Mouse (Mus musculus) kidney, adult 2 months (tissue): ENCODE data around the gene Casc3. TPM values are rescaled to one million over a fixed set of nuclear protein-coding genes. Genes with fewer than 3 reads are reported as not detected.

Experiments used
- DNase-seq: peaks from one replicate; pipeline ENCODE4 v3.0.0; 2021
- H3K27ac ChIP-seq: fragments of 200-500 bp; 2 replicates; pipeline ENCODE4 v1.5.1; 2012; ENCODE audit warnings: low read depth, low read length, control low read depth, inconsistent platforms; ENCODE audit not compliant: insufficient read depth
- H3K27me3 ChIP-seq: fragments of 200-500 bp; replicated peaks from 2 replicates; pipeline ENCODE4 v1.6.1; 2012; ENCODE audit warnings: mild to moderate bottlenecking, moderate library complexity, low read length, inconsistent platforms; ENCODE audit not compliant: control insufficient read depth, insufficient read depth
- H3K36me3 ChIP-seq: fragments of 200-500 bp; 2 replicates; pipeline ENCODE4 v1.6.1; 2012; ENCODE audit warnings: mild to moderate bottlenecking, moderate library complexity, low read length, inconsistent platforms; ENCODE audit not compliant: control insufficient read depth, insufficient read depth
- H3K4me1 ChIP-seq: fragments of 200-500 bp; 2 replicates; pipeline ENCODE4 v1.6.1; 2011; ENCODE audit warnings: low read length; ENCODE audit not compliant: control insufficient read depth, insufficient read depth
- H3K4me3 ChIP-seq: fragments of 200-500 bp; 2 replicates; pipeline ENCODE4 v1.5.1; 2011; ENCODE audit warnings: mild to moderate bottlenecking, low read depth, low read length, control low read depth; ENCODE audit not compliant: insufficient read depth
- CTCF ChIP-seq: fragments of 200-500 bp; conservative IDR thresholded peaks from 2 replicates; pipeline ENCODE4 v1.5.1; 2011; ENCODE audit warnings: low read depth, mild to moderate bottlenecking, control low read depth, low read length, moderate library complexity, mixed read lengths; ENCODE audit not compliant: insufficient read depth, insufficient read length
- POLR2A ChIP-seq: fragments of 200-500 bp; IDR thresholded peaks from one replicate; pipeline ENCODE4 v1.6.1; 2011; ENCODE audit warnings: low read depth, low read length, control low read depth
- WGBS: fragments of 180-500 bp; shearing (Covaris S2); methylation state at CpG from one replicate; pipeline ENCODE4 v1.1.7; 2018; 5-methylcytosine and 5-hydroxymethylcytosine counted together
- polyA plus RNA-seq: library from polyadenylated mRNA; depleted of rRNA; stranded (reverse); fragments of >200 nt; gene quantifications from 2 replicates; pipeline ENCODE4 v1.2.3, GENCODE M21; 2012

Gene Casc3
- polyA plus RNA-seq, 1 experiment = 24.5 TPM

DNA sequence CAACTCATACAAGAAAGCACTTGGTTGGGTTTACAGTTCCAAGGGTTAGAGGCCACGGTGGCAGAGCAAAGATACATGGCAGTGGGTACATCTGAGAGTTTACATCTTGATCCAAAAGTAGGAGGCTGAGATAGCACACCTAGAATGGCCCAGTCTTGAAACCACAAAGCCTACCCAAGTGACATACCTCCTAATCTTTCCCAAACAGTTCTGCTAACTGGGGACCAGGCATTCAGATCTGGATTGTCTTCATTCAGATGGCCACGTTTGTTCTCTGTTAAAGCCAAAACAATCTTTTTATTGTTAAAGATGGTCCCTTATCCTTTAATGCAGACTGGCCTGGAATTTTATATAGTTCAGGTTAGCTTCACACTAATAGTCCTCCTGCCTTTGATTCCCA, 23.2 kb downstream of the Casc3 start:
- no peak for TF ChIP-seq CTCF
- no peak for TF ChIP-seq POLR2A
- no peak for DNase-seq
- Histone ChIP-seq H3K27me3 (no peaks in the 10 kb centered on the region), H3K36me3 (peaks cover 15% of the 10 kb centered on the region), H3K27ac (no peak overlapping the region), H3K4me1 (peaks cover 4% of the 10 kb centered on the region; the same call in 1 of the 2 replicates), H3K4me3 (no peak overlapping the region)
- 84% methylated on average over 2 of the region's 2 CpGs for WGBS

DNA sequence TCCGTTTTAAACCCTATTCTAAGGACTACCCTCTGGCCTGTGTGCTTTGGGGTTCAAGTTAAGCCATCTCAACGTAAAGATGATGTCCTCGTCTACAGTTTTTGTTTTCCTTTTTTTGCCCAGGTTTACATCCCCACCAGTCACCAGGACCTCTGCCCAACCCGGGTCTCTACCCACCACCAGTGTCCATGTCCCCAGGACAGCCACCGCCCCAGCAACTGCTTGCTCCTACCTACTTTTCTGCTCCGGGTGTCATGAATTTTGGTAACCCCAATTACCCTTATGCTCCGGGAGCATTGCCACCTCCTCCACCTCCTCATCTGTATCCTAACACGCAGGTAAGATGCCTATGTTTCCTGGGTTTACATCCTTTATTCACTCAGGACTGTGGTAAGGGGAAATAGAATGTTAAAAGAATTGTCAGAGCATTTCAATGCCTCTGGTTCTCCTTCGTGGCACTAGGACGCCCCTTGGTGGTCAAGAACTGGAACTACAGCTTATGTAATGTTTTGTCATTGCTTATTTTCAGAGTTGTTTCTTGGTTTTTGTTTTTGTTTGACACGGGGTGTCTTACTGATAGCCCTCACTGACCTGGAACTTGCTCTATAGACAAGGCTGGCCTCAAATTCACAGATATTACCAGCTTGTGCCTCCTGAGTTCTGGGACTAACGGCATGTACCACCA, 24.5 kb downstream of the Casc3 start:
- DNase-seq = peak; percentile 52
- peaks cover 15% of the 10 kb centered on the region for H3K36me3 ChIP-seq

DNA sequence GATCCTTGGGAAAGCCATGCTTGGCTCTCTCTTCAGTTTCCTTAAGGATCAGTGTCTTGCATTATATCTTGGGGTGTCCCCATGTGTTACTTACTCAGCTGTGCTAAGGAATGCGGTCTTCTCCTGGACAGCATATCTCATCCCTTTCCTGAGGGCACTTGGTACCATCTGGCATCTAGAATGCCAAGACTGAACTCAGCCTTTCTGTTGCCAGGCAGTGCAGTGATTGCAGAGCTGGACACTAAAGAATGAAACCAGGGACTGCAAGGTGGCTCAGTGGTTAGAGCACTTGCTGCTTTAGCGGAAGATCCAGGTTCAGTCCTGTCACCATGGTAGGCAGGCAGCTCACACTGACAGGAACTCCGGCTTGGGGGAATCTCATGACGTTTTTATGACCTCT, 25.2 kb downstream of the Casc3 start:
- DNase-seq = no peak
- 0 out of 2 replicates have a peak overlapping the region, but pooled peaks have one; percentile 43 for H3K27ac ChIP-seq
- 57% methylated on average over 4 of the region's 4 CpGs for WGBS

More for the DNA sequence above, 24.5 kb downstream of the Casc3 start:
- Histone ChIP-seq H3K27me3 (no peaks in the 10 kb centered on the region), H3K4me1 (peaks cover 4% of the 10 kb centered on the region; the same call in 1 of the 2 replicates), H3K4me3 (no peak overlapping the region), H3K27ac (peak overlapping the region; percentile 43; the same call in 1 of the 2 replicates)
- whole genome bisulfite sequencing = 62% methylated on average over 12 of the region's 12 CpGs
- TF ChIP-seq POLR2A = no peak
- TF ChIP-seq CTCF = peak; percentile 74

DNA sequence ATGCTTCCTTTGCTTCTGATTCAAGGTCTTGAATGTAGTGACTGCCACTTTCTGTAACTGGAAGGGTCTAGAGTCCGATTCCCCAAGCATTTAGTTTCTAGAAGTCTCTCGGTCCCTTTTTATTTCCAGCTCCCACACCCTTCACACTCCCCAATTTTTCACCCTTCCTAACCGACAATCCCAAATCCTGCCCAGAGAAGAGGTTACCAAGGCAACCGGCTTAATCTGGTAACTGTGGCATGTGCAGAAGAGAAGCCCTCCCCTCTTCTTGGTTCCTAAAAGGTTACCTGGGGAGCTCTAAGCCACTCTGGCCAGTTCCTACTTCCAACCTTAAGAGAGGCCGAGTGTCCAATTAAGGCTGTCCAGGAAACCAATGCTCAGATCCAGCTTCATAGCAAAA, 30.6 kb downstream of the Casc3 start:
- no peak for DNase-seq
- no peak overlapping the region for H3K27ac ChIP-seq

More for the DNA sequence above, 25.2 kb downstream of the Casc3 start:
- Histone ChIP-seq H3K36me3 (peaks cover 15% of the 10 kb centered on the region), H3K4me3 (no peak overlapping the region), H3K27me3 (no peaks in the 10 kb centered on the region), H3K4me1 (peaks cover 4% of the 10 kb centered on the region; the same call in 1 of the 2 replicates)
- no peak for TF ChIP-seq POLR2A

DNA sequence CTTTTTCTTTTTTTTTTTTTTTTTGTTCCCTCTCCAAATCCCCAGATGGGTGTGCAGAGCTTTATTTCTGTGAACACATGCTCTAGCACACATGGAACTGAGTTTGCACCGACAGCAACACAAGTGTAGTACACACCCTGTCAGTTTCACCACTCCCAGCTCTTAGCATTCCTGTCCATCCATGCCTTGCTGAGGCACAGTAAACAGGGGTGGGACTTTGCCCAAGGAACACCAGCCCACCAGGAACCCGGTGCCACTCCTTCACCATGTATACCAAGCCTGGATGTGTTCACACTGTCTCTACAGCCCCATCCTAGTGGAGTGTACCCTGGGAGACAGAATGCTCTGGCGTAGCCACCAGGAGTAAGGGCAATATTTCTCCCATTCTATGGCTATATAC, 31.0 kb downstream of the Casc3 start:
- no peak for TF ChIP-seq CTCF
- no peak for TF ChIP-seq POLR2A
- 59% methylated on average over 3 of the region's 3 CpGs for WGBS
- H3K27ac ChIP-seq = no peak overlapping the region
- peaks cover 3% of the 10 kb centered on the region; the same call in 1 of the 2 replicates for H3K4me1 ChIP-seq
- DNase-seq = no peak
- peaks cover 5% of the 10 kb centered on the region for H3K36me3 ChIP-seq
- H3K27me3 ChIP-seq = peaks cover 1% of the 10 kb centered on the region; the same call in 1 of the 2 replicates
- no peak overlapping the region for H3K4me3 ChIP-seq

More for the DNA sequence above, 30.6 kb downstream of the Casc3 start:
- H3K27me3 ChIP-seq = peaks cover 1% of the 10 kb centered on the region; the same call in 1 of the 2 replicates
- peaks cover 5% of the 10 kb centered on the region for H3K36me3 ChIP-seq
- TF ChIP-seq POLR2A = no peak
- no peak for TF ChIP-seq CTCF
- H3K4me1 ChIP-seq = peaks cover 3% of the 10 kb centered on the region; the same call in 1 of the 2 replicates
- H3K4me3 ChIP-seq = no peak overlapping the region
- 71% methylated on average over 5 of the region's 5 CpGs for WGBS

DNA sequence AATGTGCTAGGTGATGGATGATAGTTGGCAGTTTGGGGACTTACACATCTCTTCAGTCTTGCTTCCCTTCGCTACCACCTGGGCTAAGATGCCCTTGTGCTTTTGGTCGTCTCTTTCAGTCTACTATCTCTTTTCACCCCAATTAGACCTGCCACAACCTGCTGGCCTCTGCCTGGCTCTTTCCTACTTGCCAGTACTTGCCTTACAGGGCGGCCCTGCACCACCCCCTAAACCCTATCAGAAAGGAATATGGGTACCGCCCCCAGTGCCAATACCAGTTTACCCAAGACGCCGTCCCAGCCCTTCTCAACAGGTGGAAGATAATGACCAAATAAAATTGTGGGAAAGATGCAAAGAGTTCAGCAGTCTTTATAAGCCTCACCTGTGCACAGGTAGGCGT, 31.4 kb downstream of the Casc3 start:
- H3K36me3 ChIP-seq = peaks cover 5% of the 10 kb centered on the region
- TF ChIP-seq POLR2A = no peak
- no peak for TF ChIP-seq CTCF
- DNase-seq = no peak
- peaks cover 3% of the 10 kb centered on the region; the same call in 1 of the 2 replicates for H3K4me1 ChIP-seq
- 39% methylated on average over 7 of the region's 7 CpGs for WGBS
- no peak overlapping the region for H3K4me3 ChIP-seq
- H3K27me3 ChIP-seq = peaks cover 1% of the 10 kb centered on the region; the same call in 1 of the 2 replicates
- no peak overlapping the region for H3K27ac ChIP-seq

DNA sequence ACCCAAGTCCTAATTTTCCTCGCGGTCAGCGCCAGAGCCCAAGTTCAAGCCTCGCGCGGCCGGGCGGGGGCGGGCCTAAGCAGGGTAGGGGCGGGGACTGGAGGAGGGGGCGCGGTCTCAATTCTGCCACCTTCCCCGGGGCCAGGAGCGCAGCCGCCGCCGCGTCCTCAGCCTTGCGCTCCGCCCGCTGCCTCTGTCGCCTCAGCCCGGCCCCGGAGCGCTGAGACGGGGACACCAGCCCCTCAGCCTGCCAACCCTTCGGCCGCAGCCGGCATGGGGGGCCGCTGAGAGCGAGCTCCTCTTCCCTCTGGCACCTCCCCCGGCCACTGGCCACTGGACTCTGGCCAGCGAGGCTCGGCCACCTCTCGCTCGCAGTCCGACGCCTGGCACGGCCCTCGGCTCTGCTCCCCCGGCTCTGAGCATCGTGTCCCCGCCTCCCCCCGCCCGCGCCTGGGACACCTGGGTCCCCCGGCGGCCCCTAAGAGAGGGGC, 32.0 kb downstream of the Casc3 start, which contains the start of gene Rapgefl1:
Gene Rapgefl1, plus strand, starts transcription at position 135 of the 491 bp plus-strand sequence.
- Histone ChIP-seq H3K4me1 (peaks cover 3% of the 10 kb centered on the region; the same call in 1 of the 2 replicates), H3K4me3 (peak within 1 kb of the TSS; percentile 96), H3K27me3 (peaks cover 1% of the 10 kb centered on the region; the same call in 1 of the 2 replicates), H3K27ac (0 out of 2 replicates have a peak within 1 kb of the TSS, but pooled peaks have one; percentile 41), H3K36me3 (peaks cover 4% of the 10 kb centered on the region)
- TF ChIP-seq POLR2A (no peak), CTCF (no peak)
- WGBS = 1% methylated on average over 45 of the region's 48 CpGs
- DNase-seq = peak; percentile 88
